Mouse (Mus musculus) urinary bladder, postnatal 4 days (tissue): Measurements from ENCODE around the gene Dgke.
A peak's percentile ranks its signal among the peaks of the same experiment; 100 is the strongest.

Experiments used
- DNase-seq, 2 experiments: peaks; one replicate each; pipeline ENCODE4 v3.0.0; 2021 to 2022; ENCODE audit warnings: low spot score in 2 of 2

The Dgke gene

GRCm38 (mm10) chr11:89038496-89038895, 28.2 kb downstream of the Dgke start:
- no peak for DNase-seq

- DNase-seq, result no peak
Measured at GRCm38 (mm10) chr11:89035552-89035951, 31.1 kb downstream of the Dgke start.

- no peak for DNase-seq
Measured at GRCm38 (mm10) chr11:89034592-89034991, 32.1 kb downstream of the Dgke start.

DNA sequence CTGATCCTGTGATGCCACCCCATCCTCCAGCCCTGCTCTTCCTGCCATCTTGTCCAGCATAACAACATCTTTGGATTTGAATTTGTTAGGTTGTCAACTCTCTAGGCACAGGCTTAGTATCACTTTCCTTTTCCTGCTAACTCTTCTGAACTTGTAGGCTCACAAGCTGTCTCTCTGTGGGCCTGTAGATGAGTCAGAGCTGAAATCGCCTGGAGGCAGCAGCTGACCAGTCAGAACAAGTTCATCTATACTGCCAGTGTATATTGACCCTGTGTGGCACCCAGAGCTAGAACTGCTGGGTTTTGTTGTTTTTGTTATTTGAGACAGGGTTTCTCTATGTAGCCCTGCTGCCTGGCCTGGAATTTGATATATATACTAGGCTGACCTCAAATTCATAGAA, 35.5 kb downstream of the Dgke start:
- no peak for DNase-seq

DNA sequence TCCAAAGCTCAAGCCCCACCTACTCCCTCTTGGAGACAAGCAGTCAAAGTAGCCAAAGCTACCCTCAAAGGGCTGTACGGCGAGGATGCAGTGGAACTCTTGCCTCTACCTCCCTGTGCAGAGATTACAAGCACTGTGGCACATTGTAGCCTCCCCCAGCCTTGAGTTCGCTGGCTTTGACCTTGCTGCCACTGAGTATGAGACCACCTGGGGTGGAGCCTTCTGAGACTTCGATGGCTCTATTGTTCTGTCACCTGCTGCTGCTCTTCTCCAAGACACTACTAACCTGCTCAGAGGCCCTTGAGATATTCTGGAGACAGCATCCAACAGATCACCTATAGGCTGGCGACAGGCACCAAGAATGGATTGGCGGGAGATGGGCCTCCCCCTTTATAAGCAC, 36.1 kb downstream of the Dgke start:
- no peak for DNase-seq

- DNase-seq, result peak in 1 of 2 experiments; percentile 24
Measured at GRCm38 (mm10) chr11:89028871-89029405, 37.7 kb downstream of the Dgke start.

DNA sequence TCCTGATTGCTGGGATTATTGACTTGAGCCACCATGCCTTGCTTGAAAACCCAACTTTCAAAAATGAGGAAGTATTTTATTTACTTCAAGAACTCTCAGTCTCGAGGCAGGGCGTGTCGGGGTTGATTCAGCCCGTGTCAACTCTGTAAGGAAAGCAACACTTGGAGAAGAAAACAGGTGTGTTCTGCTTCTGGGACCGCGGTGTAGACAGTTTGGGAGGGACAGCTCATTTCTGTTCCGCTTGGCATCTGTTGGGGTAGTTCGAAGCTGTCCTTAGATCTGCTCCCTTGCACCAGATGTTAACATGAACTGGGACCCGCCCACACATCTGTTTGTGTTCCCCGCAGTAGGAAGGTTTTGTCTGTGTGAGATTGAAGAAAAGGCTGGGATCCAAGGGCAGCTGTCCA, 38.7 kb downstream of the Dgke start:
- peak in 1 of 2 experiments; percentile 22 for DNase-seq

GRCm38 (mm10) chr11:89026117-89026516, 40.5 kb downstream of the Dgke start:
- no peak for DNase-seq

- no peak for DNase-seq
Measured at GRCm38 (mm10) chr11:89025603-89026002, 41.0 kb downstream of the Dgke start.

- peak; percentile 71 to 85 for DNase-seq
Measured at GRCm38 (mm10) chr11:89024181-89024881, 42.3 kb downstream of the Dgke start.

DNA sequence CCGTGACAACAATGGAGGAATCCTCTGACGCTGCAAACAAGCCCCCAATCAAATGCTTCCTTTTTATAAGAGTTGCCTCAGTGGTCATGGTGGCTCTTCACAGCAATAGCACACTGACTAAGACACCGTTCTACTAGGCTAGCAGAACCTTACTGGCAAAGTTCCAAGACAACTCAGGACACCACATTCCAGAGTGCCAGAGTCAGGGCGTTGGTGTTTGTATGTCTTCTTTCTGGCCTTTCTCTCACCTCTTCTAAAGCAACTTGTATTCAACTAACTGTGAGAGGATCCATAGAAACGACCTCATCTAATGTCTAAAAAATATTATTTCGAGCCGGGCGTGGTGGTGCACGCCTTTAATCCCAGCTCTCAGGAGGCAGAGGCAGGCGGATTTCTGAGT, 43.2 kb downstream of the Dgke start:
- no peak for DNase-seq

GRCm38 (mm10) chr11:89022120-89022731, 44.4 kb downstream of the Dgke start:
- DNase-seq, result no peak

GRCm38 (mm10) chr11:89021687-89022086, 45.0 kb downstream of the Dgke start:
- no peak for DNase-seq

GRCm38 (mm10) chr11:89020681-89021305, 45.9 kb downstream of the Dgke start:
- DNase-seq, result no peak

DNA sequence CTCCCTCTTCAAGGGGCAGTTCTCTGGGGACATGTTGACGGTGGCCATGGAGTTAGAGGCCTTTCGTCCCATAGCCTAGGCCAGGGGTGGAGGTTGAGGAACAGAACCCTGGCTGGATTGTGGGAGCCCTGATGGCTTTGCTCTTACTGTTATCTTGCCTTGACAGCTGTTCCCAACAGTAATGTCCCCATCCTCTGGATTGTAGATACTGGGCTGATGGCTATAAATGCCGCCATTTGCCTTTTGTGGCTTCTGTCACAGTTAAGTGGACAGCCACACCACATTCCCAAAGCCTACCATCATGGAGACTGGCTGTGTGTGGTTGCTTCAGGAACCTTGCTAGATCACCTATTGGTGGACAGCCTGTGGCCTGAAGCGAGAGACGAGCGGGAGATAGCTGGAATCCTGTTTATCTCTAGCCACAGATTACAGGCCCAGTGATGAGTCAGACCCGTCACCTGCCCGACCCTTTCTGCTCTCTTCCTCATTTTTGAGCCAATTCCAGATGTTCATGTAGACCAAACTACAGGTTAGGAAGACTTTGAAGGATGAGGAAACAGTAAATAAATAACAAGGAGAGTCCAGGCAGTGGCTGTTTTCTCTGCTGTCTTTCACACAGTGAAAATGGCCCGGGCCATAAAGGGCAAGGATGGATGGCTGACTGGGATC, 49.0 kb downstream of the Dgke start:
- DNase-seq, result no peak

DNA sequence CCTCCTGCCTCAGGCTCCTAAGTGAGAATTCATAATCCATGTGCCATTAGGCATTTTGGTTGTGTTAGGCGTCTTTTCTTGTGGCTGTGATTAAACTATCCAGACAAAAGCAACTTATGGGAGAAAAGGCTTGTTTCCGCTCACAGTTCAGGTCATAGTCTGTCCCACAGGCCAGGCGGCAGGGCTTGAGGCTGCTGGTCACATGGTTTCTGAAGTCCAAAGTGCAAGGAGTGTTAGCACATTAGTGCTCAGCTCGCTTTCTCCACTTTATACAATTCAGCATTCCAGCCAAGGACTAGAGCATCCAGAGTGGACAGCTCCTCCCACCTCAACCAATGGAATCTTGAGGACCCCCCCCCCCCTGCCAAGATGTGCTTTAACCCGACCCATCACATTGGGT, 54.4 kb downstream of the Dgke start:
- DNase-seq, result no peak

- no peak for DNase-seq
Measured at GRCm38 (mm10) chr11:89009496-89009895, 57.2 kb downstream of the Dgke start.

GRCm38 (mm10) chr11:89009066-89009465, 57.6 kb downstream of the Dgke start:
- no peak for DNase-seq

DNA sequence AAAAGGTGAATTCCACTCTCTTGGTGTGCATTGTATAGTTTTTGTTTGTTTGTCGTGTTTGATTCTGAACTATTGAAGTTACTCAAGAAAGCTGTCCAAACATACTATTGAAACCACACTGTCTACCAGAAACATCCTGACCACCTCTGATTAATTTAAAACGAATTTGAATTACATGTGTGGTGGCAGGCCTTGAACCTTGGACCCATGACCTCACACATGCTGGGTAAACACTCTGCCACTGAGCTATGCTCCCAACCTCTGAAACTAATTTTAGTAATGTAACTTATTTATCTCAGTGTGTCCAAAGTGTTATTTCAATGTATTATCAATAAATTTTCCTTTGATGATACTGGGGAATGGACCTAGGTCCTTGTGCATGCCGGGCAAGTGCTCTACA, 59.1 kb downstream of the Dgke start:
- no peak for DNase-seq

- no peak for DNase-seq
Measured at GRCm38 (mm10) chr11:89006404-89006803, 60.2 kb downstream of the Dgke start.

GRCm38 (mm10) chr11:89005473-89005872, 61.2 kb downstream of the Dgke start:
- no peak for DNase-seq

DNA sequence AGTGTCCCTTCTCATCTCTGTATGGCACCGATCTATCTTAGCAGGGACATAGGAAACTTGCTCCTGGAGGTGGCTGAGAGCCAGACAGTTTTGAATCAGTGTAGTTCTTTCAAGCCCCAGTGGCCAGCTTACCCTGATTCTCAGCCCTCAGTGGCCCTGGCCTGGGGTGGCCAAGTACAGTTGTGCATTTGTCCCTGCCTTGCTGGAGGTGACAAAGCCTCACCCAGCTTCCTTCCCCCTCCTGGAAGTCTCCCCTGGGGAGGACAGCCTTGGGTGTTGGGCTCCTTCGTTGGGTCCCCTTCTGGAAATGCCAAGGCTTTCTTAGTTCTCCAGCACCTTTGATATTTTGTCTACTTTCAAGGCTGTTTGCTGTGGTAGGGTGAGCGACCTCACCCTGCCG, 62.9 kb downstream of the Dgke start:
- DNase-seq, result no peak
